Mouse (Mus musculus): ENCODE measurements around the gene Cux1.

GRCm38 (mm10) chr5:136465770-136466406 is 101.4 kb downstream of the Cux1 start:
- TF ChIP-seq CTCF (IDR thresholded peaks at IDR 0.05; ENCODE audit: extremely low read depth, insufficient read depth, insufficient read length, insufficient replicate concordance) (no peak), POLR2A (IDR thresholded peaks at IDR 0.05; ENCODE audit: low read depth, low read length) (no peak)
